Mouse (Mus musculus) heart, embryonic 16.5 days (tissue): Measurements from ENCODE around the gene Pheta2. TPM values are rescaled to one million over a fixed set of nuclear protein-coding genes. Genes with fewer than 3 reads are reported as not detected.
"Not testable (repeated sequence)": the region's sequence is repeated elsewhere in the genome, so short reads cannot be mapped to it uniquely, and the experiment has no call there.

ENCODE experiments used
- ATAC-seq: fragments of 200-750 bp; cut with Nextera tagmentation; replicated peaks from 2 replicates; pipeline ENCODE4 v1.8.0; 2017; ENCODE audit warnings: moderate number of reproducible peaks; ENCODE audit not compliant: insufficient read depth, low FRiP score; ENCODE audit errors: extremely low read depth
- H3K27ac ChIP-seq: fragments of 300-500 bp; sonication (generic); 2 replicates; pipeline ENCODE4 v1.5.1; 2014; ENCODE audit warnings: mild to moderate bottlenecking, low read length, control low read depth, moderate library complexity
- H3K27me3 ChIP-seq: fragments of 300-500 bp; sonication (generic); 2 replicates; pipeline ENCODE4 v1.6.1; 2014; ENCODE audit warnings: low read length, mixed read lengths; ENCODE audit not compliant: control insufficient read depth, insufficient read depth
- H3K36me3 ChIP-seq: fragments of 300-500 bp; sonication (generic); 2 replicates; pipeline ENCODE4 v1.6.1; 2014; ENCODE audit not compliant: control insufficient read depth, insufficient read depth
- H3K4me1 ChIP-seq: fragments of 300-500 bp; sonication (generic); 2 replicates; pipeline ENCODE4 v1.6.1; 2014; ENCODE audit warnings: low read length, mixed read lengths; ENCODE audit not compliant: control insufficient read depth, insufficient read depth
- H3K4me2 ChIP-seq: fragments of 300-500 bp; sonication (generic); 2 replicates; pipeline ENCODE4 v1.6.1; 2014; ENCODE audit warnings: low read depth, mild to moderate bottlenecking, control low read depth, low read length
- H3K4me3 ChIP-seq: fragments of 300-500 bp; sonication (generic); 2 replicates; pipeline ENCODE4 v1.5.1; 2014; ENCODE audit warnings: mild to moderate bottlenecking, control low read depth, low read length
- H3K9ac ChIP-seq: fragments of 300-500 bp; sonication (generic); 2 replicates; pipeline ENCODE4 v1.6.1; 2014; ENCODE audit warnings: low read length, control low read depth
- H3K9me3 ChIP-seq: fragments of 300-500 bp; sonication (generic); replicated peaks from 2 replicates; pipeline ENCODE4 v1.6.1; 2016; ENCODE audit warnings: low read length; ENCODE audit not compliant: control insufficient read depth
- WGBS: fragments of 180-500 bp; shearing (Covaris S2); extraction: QIAGEN DNeasy Blood & Tissue Kit; methylation state at CpG from one replicate; pipeline ENCODE4 v1.1.7; 2014; 5-methylcytosine and 5-hydroxymethylcytosine counted together
- microRNA-seq: library from miRNA; unstranded; fragments of <30 nt; microRNA quantifications from one replicate; pipeline ENCODE4, GENCODE M21; 2017
- polyA plus RNA-seq: library from polyadenylated mRNA; unstranded; fragments of >200 nt; fragmentation: Nextera tagmentation; extraction: Ambion mirVana; gene quantifications from 2 replicates; pipeline ENCODE4 v1.2.1, GENCODE M21; 2015

Gene Pheta2
- polyA plus RNA-seq, 1 experiment from 2014 or later = 9.4 TPM

GRCm38 (mm10) chr15:82382441-82382840 is 43.7 kb downstream of the Pheta2 start:
- H3K4me2 ChIP-seq = no peak overlapping the region
- H3K27me3 ChIP-seq = no peaks in the 10 kb centered on the region
- no peak for ATAC-seq
- H3K9ac ChIP-seq = no peak overlapping the region
- H3K4me3 ChIP-seq = no peak overlapping the region
- peaks cover 19% of the 10 kb centered on the region for H3K4me1 ChIP-seq
- no peaks in the 10 kb centered on the region for H3K36me3 ChIP-seq
- WGBS = 92% methylated on average over 2 of the region's 2 CpGs
- H3K9me3 ChIP-seq = 0 out of 2 replicates have a peak, but pooled peaks cover 3% of the 10 kb centered on the region
- no peak overlapping the region for H3K27ac ChIP-seq

- H3K27ac ChIP-seq = no peak overlapping the region
- 85% methylated on average over 2 of the region's 2 CpGs for WGBS
- no peak for ATAC-seq
These were observed 47.0 kb downstream of the Pheta2 start for GRCm38 (mm10) chr15:82385729-82386128.

DNA sequence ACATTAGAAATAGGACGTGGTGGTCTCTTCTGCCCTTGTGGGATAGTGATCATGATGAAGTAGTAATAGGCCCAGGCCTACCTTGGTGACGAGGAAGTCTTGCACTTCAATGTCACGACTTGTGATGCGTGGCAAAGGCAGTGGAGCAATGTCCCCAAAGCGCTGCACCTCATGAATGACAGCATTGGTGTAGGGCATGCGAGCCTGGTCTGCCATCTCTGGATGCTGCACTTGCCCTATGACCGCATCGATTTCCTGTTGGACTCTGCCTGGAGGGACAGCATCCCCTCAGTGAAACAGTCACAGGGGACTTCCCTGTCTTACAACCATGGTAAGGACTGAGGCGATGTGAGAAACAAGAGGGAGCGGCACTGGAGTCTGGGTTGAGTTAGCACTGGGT is 51.2 kb downstream of the Pheta2 start:
- not testable (repeated sequence) for H3K27ac ChIP-seq, ATAC-seq, H3K4me2 ChIP-seq, H3K27me3 ChIP-seq, H3K4me3 ChIP-seq, H3K9ac ChIP-seq, H3K4me1 ChIP-seq, H3K9me3 ChIP-seq, H3K36me3 ChIP-seq
- 85% methylated on average over 10 of the region's 10 CpGs for WGBS

More at GRCm38 (mm10) chr15:82385729-82386128, 47.0 kb downstream of the Pheta2 start:
- 0 out of 2 replicates have a peak, but pooled peaks cover 3% of the 10 kb centered on the region for H3K9me3 ChIP-seq
- no peaks in the 10 kb centered on the region for H3K36me3 ChIP-seq
- H3K4me2 ChIP-seq = no peak overlapping the region
- H3K4me1 ChIP-seq = peaks cover 5% of the 10 kb centered on the region; the same call in 1 of the 2 replicates
- H3K9ac ChIP-seq = no peak overlapping the region
- no peaks in the 10 kb centered on the region for H3K27me3 ChIP-seq
- no peak overlapping the region for H3K4me3 ChIP-seq

DNA sequence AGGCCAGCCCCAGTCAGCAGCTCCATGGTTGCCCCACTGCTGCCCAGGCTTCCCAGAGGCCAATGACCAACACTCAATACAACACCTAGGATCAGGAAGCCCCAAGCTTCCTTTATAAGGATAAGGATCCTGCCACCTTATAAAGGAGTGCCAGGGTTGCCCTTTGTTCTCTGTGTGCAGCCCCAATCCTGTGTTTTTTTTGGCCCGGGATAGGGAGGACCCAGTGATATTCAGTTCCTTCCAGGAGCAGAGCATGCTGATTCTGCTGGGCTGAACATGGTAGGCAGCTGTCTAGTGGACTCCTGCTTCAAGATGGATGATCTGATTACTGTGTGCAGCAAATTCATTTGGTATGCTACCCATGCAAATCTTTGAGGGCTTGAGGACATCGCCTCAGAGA is 55.2 kb downstream of the Pheta2 start, which contains the start of gene Cyp2d11:
TSS of gene Cyp2d11 (minus strand) at position 101 of the 400 bp plus-strand sequence.
- not testable (repeated sequence) for H3K36me3 ChIP-seq, ATAC-seq, H3K9me3 ChIP-seq, H3K27ac ChIP-seq, H3K9ac ChIP-seq, H3K27me3 ChIP-seq, H3K4me1 ChIP-seq, H3K4me2 ChIP-seq, H3K4me3 ChIP-seq
- whole genome bisulfite sequencing = 80% methylated on average over 2 of the region's 2 CpGs

Small RNA genes lying within 50 kb of the gene (microRNA-seq; reads per million reads assigned to microRNA genes)
- not detected for gene Mir7684

Other genes with a start within 250 kb of the Pheta2 start
- gene Ccdc134, start 211.0 kb upstream of the Pheta2 start, polyA plus RNA-seq = 9.9 and 11.7 TPM in 2 replicates
- 91.6 and 92.0 TPM in 2 replicates for gene Srebf2, start 191.8 kb upstream of the Pheta2 start, polyA plus RNA-seq
- 0.15 and 0.32 TPM in 2 replicates for gene Shisa8, start 126.1 kb upstream of the Pheta2 start, polyA plus RNA-seq
- gene Tnfrsf13c, start 114.6 kb upstream of the Pheta2 start, polyA plus RNA-seq = 0.18 TPM in 1 of 2 replicates, not detected in the other
- 50.8 and 57.2 TPM in 2 replicates for gene Cenpm, start 94.2 kb upstream of the Pheta2 start, polyA plus RNA-seq
- not detected in 2 replicates for gene 1500009C09Rik, start 86.5 kb upstream of the Pheta2 start, polyA plus RNA-seq
- gene Sept3, start 64.0 kb upstream of the Pheta2 start, polyA plus RNA-seq = 3.9 and 4.1 TPM in 2 replicates
- gene Wbp2nl, start 40.0 kb upstream of the Pheta2 start, polyA plus RNA-seq = 0.17 and 0.22 TPM in 2 replicates
- gene Naga, start within 50 bp of the Pheta2 start, polyA plus RNA-seq = 44.1 and 47.8 TPM in 2 replicates
- 340 and 355 TPM in 2 replicates for gene Smdt1, start within 50 bp of the Pheta2 start, polyA plus RNA-seq
- 604 and 609 TPM in 2 replicates for gene Ndufa6, start 15.4 kb downstream of the Pheta2 start, polyA plus RNA-seq
- gene Cyp2d22, start 41.3 kb downstream of the Pheta2 start, polyA plus RNA-seq = 13.6 and 15.7 TPM in 2 replicates
- gene Cyp2d11, start 55.1 kb downstream of the Pheta2 start, polyA plus RNA-seq = not detected in 2 replicates
- 0.33 TPM in 1 of 2 replicates, not detected in the other for gene Cyp2d10, start 68.3 kb downstream of the Pheta2 start, polyA plus RNA-seq
- not detected in 2 replicates for gene Cyp2d9, start 94.5 kb downstream of the Pheta2 start, polyA plus RNA-seq
- not detected in 2 replicates for gene Cyp2d12, start 216.1 kb downstream of the Pheta2 start, polyA plus RNA-seq